Mouse (Mus musculus) lung, postnatal 0 days (tissue): Measurements from ENCODE around the gene St3gal5.

ENCODE experiments used
- CTCF ChIP-seq: IDR thresholded peaks from 2 replicates; pipeline ENCODE4 v1.5.1; 2016; ENCODE audit warnings: antibody characterized with exemption, mild to moderate bottlenecking
- EP300 ChIP-seq: IDR thresholded peaks from 2 replicates; pipeline ENCODE4 v1.6.1; 2016; ENCODE audit warnings: antibody characterized with exemption, mild to moderate bottlenecking, control low read depth

DNA sequence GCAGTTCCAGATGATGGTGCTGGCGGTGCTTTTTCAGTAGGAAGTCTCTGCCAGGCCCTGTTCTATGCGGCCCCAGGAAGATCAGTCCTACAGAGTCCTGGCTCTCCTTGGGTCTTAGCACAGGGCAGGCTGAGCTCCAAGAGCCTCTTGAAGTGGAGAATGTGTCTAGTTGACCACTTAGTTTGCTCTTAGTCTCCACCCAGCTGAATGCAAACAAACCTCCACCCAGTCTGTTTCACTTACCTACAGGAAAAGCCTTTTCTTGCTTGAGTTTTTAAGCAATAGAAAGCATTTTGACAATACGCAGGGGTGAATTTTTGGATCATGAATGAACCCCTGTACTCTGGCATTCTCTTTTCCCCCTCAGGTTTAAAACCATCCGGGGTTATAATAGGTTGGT lies 4.0 kb downstream of the St3gal5 start:
- TF ChIP-seq CTCF (no peak), EP300 (peak; percentile 85)
